Mouse (Mus musculus) testis, adult 2 months (tissue): ENCODE measurements around the gene Polr2a. TPM values are rescaled to one million over a fixed set of nuclear protein-coding genes. Genes with fewer than 3 reads are reported as not detected.

ENCODE experiments used
- H3K27ac ChIP-seq: fragments of 200-500 bp; 2 replicates; pipeline ENCODE4 v1.5.1; 2012; ENCODE audit warnings: low read depth, low read length; ENCODE audit not compliant: control insufficient read depth, insufficient read depth
- H3K27me3 ChIP-seq: fragments of 200-500 bp; 2 replicates; pipeline ENCODE4 v1.6.1; 2012; ENCODE audit warnings: mild to moderate bottlenecking, low read length, moderate library complexity; ENCODE audit not compliant: control insufficient read depth, insufficient read depth
- H3K36me3 ChIP-seq: fragments of 200-500 bp; 2 replicates; pipeline ENCODE4 v1.6.1; 2012; ENCODE audit warnings: mild to moderate bottlenecking, low read length; ENCODE audit not compliant: control insufficient read depth, insufficient read depth
- H3K4me1 ChIP-seq: fragments of 200-500 bp; 2 replicates; pipeline ENCODE4 v1.6.1; 2012; ENCODE audit warnings: low read length; ENCODE audit not compliant: control insufficient read depth, insufficient read depth
- H3K4me3 ChIP-seq: fragments of 200-500 bp; 2 replicates; pipeline ENCODE4 v1.5.1; 2012; ENCODE audit warnings: low read depth, mild to moderate bottlenecking, low read length, moderate library complexity, mixed read lengths; ENCODE audit not compliant: control insufficient read depth
- CTCF ChIP-seq: fragments of 200-500 bp; IDR thresholded peaks from 2 replicates; pipeline ENCODE4 v1.5.1; 2012; ENCODE audit warnings: low read depth, mild to moderate bottlenecking, inconsistent platforms, low read length, moderate library complexity; ENCODE audit not compliant: control insufficient read depth, insufficient read depth, insufficient replicate concordance
- POLR2A ChIP-seq: fragments of 200-500 bp; IDR thresholded peaks from 2 replicates; pipeline ENCODE4 v1.6.1; 2012; ENCODE audit warnings: low read depth, mild to moderate bottlenecking, inconsistent platforms, low read length, moderate library complexity; ENCODE audit not compliant: control insufficient read depth
- polyA plus RNA-seq: library from polyadenylated mRNA; depleted of rRNA; stranded (reverse); fragments of >200 nt; gene quantifications from 2 replicates; pipeline ENCODE4 v1.2.3, GENCODE M21; 2012

Gene Polr2a
- polyA plus RNA-seq, 1 experiment = 75.8 TPM

GRCm38 (mm10) chr11:69760160-69760900, 1.9 kb upstream of the Polr2a start:
- H3K4me1 ChIP-seq = peaks cover 16% of the 10 kb centered on the region
- no peaks in the 10 kb centered on the region for H3K27me3 ChIP-seq
- H3K27ac ChIP-seq = no peak overlapping the region
- peaks cover 3% of the 10 kb centered on the region for H3K36me3 ChIP-seq
- TF ChIP-seq CTCF = no peak
- TF ChIP-seq POLR2A = no peak; the same call in 1 of the 2 replicates
- H3K4me3 ChIP-seq = peak overlapping the region; percentile 99

GRCm38 (mm10) chr11:69758971-69759721, 709 bp upstream of the Polr2a start:
- Histone ChIP-seq H3K4me1 (peaks cover 12% of the 10 kb centered on the region), H3K27me3 (no peaks in the 10 kb centered on the region), H3K36me3 (peaks cover 3% of the 10 kb centered on the region), H3K27ac (peak overlapping the region; percentile 100), H3K4me3 (peak overlapping the region; percentile 99)
- TF ChIP-seq CTCF = no peak
- TF ChIP-seq POLR2A = peak; percentile 63

GRCm38 (mm10) chr11:69758090-69758456, 364 bp downstream of the Polr2a start:
- peak overlapping the region; percentile 100 for H3K27ac ChIP-seq
- TF ChIP-seq POLR2A (no peak; the same call in none of the 2 replicates), CTCF (0 out of 2 replicates have a peak, but pooled peaks have one; percentile 12)
- H3K4me3 ChIP-seq = peak overlapping the region; percentile 99
- H3K4me1 ChIP-seq = peaks cover 12% of the 10 kb centered on the region
- H3K36me3 ChIP-seq = peaks cover 3% of the 10 kb centered on the region
- H3K27me3 ChIP-seq = no peaks in the 10 kb centered on the region

- peaks cover 3% of the 10 kb centered on the region for H3K36me3 ChIP-seq
- H3K4me3 ChIP-seq = peak overlapping the region; percentile 99
- TF ChIP-seq POLR2A = no peak
- TF ChIP-seq CTCF = no peak
- peaks cover 12% of the 10 kb centered on the region for H3K4me1 ChIP-seq
- peak overlapping the region; percentile 84 for H3K27ac ChIP-seq
- no peaks in the 10 kb centered on the region for H3K27me3 ChIP-seq
Measured at GRCm38 (mm10) chr11:69757303-69758089, 941 bp downstream of the Polr2a start.

- Histone ChIP-seq H3K4me1 (peaks cover 7% of the 10 kb centered on the region), H3K27ac (no peak overlapping the region), H3K4me3 (no peak overlapping the region), H3K27me3 (no peaks in the 10 kb centered on the region), H3K36me3 (peaks cover 3% of the 10 kb centered on the region)
- TF ChIP-seq CTCF (no peak), POLR2A (no peak)
Measured at GRCm38 (mm10) chr11:69754701-69755100, 3.7 kb downstream of the Polr2a start.

GRCm38 (mm10) chr11:69754233-69754632, 4.2 kb downstream of the Polr2a start:
- H3K4me3 ChIP-seq = no peak overlapping the region
- H3K4me1 ChIP-seq = peaks cover 4% of the 10 kb centered on the region
- no peak for TF ChIP-seq CTCF
- no peak for TF ChIP-seq POLR2A
- no peak overlapping the region for H3K27ac ChIP-seq
- peaks cover 4% of the 10 kb centered on the region for H3K36me3 ChIP-seq
- no peaks in the 10 kb centered on the region for H3K27me3 ChIP-seq
